Mouse (Mus musculus) lung, postnatal 0 days (tissue): ENCODE data around the gene Raver2. TPM values are rescaled to one million over a fixed set of nuclear protein-coding genes. Genes with fewer than 3 reads are reported as not detected.

ENCODE experiments used
- ATAC-seq: fragments of 200-750 bp; cut with Nextera tagmentation; 2 replicates; pipeline ENCODE4 v1.8.0; 2017; ENCODE audit warnings: moderate library complexity
- DNase-seq: peaks from one replicate; pipeline ENCODE4 v3.0.0-alpha.2; 2016; ENCODE audit warnings: low spot score
- H3K27ac ChIP-seq: fragments of 300-500 bp; sonication (generic); 2 replicates; pipeline ENCODE4 v1.5.1; 2014; ENCODE audit warnings: antibody characterized with exemption, mild to moderate bottlenecking, low read length, mixed read lengths
- H3K27me3 ChIP-seq: fragments of 300-500 bp; sonication (generic); replicated peaks from 2 replicates; pipeline ENCODE4 v1.6.1; 2014; ENCODE audit warnings: low read length, mixed read lengths; ENCODE audit not compliant: insufficient read depth
- H3K36me3 ChIP-seq: fragments of 300-500 bp; sonication (generic); 2 replicates; pipeline ENCODE4 v1.6.1; 2014; ENCODE audit warnings: low read length, mixed read lengths; ENCODE audit not compliant: insufficient read depth
- H3K4me1 ChIP-seq: fragments of 300-500 bp; sonication (generic); 2 replicates; pipeline ENCODE4 v1.6.1; 2014; ENCODE audit warnings: antibody characterized with exemption, low read depth, low read length, mixed read lengths; ENCODE audit not compliant: insufficient read depth
- H3K4me2 ChIP-seq: fragments of 300-500 bp; sonication (generic); replicated peaks from 2 replicates; pipeline ENCODE4 v1.6.1; 2014; ENCODE audit warnings: low read depth, mild to moderate bottlenecking, low read length, moderate library complexity, mixed read lengths
- H3K4me3 ChIP-seq: fragments of 300-500 bp; sonication (generic); 2 replicates; pipeline ENCODE4 v1.5.1; 2014; ENCODE audit warnings: low read depth, low read length
- H3K9ac ChIP-seq: fragments of 300-500 bp; sonication (generic); replicated peaks from 2 replicates; pipeline ENCODE4 v1.6.1; 2014; ENCODE audit warnings: low read depth, mild to moderate bottlenecking
- H3K9me3 ChIP-seq: fragments of 300-500 bp; sonication (generic); 2 replicates; pipeline ENCODE4 v1.6.1; 2016; ENCODE audit warnings: low read length, mixed read lengths
- CTCF ChIP-seq: IDR thresholded peaks from 2 replicates; pipeline ENCODE4 v1.5.1; 2016; ENCODE audit warnings: antibody characterized with exemption, mild to moderate bottlenecking
- EP300 ChIP-seq: IDR thresholded peaks from 2 replicates; pipeline ENCODE4 v1.6.1; 2016; ENCODE audit warnings: antibody characterized with exemption, mild to moderate bottlenecking, control low read depth
- WGBS: fragments of 180-500 bp; shearing (Covaris S2); extraction: QIAGEN DNeasy Blood & Tissue Kit; methylation state at CpG from one replicate; pipeline ENCODE4 v1.1.7; 2014; 5-methylcytosine and 5-hydroxymethylcytosine counted together
- polyA plus RNA-seq: library from polyadenylated mRNA; unstranded; fragments of >200 nt; fragmentation: Nextera tagmentation; extraction: Ambion mirVana; gene quantifications from 2 replicates; pipeline ENCODE4 v1.2.1, GENCODE M21; 2015

The Raver2 gene
- polyA plus RNA-seq, 1 experiment from 2014 or later: 13.0 TPM

GRCm38 (mm10) chr4:101174916-101175625, 106.3 kb downstream of the Raver2 start:
- Histone ChIP-seq H3K4me3 (no peak overlapping the region), H3K36me3 (peaks cover 47% of the 10 kb centered on the region), H3K27ac (no peak overlapping the region), H3K9ac (no peak overlapping the region), H3K9me3 (no peaks in the 10 kb centered on the region), H3K27me3 (no peaks in the 10 kb centered on the region), H3K4me1 (no peaks in the 10 kb centered on the region), H3K4me2 (no peak overlapping the region)
- ATAC-seq: no peak
- TF ChIP-seq EP300 (no peak), CTCF (no peak)
- no peak for DNase-seq
- 76% methylated on average over 10 of the region's 10 CpGs for whole genome bisulfite sequencing

GRCm38 (mm10) chr4:101176123-101176522, 107.3 kb downstream of the Raver2 start:
- H3K9ac ChIP-seq: no peak overlapping the region
- ATAC-seq: no peak
- H3K4me1 ChIP-seq: no peaks in the 10 kb centered on the region
- no peaks in the 10 kb centered on the region for H3K9me3 ChIP-seq
- WGBS: 63% methylated on average over 6 of the region's 6 CpGs
- TF ChIP-seq CTCF (no peak), EP300 (no peak)
- H3K27ac ChIP-seq: no peak overlapping the region
- no peak for DNase-seq
- no peak overlapping the region for H3K4me2 ChIP-seq
- H3K4me3 ChIP-seq: no peak overlapping the region
- peaks cover 44% of the 10 kb centered on the region for H3K36me3 ChIP-seq
- H3K27me3 ChIP-seq: no peaks in the 10 kb centered on the region

- peaks cover 40% of the 10 kb centered on the region for H3K36me3 ChIP-seq
- no peaks in the 10 kb centered on the region for H3K9me3 ChIP-seq
- DNase-seq: no peak
- WGBS: 61% methylated on average over 3 of the region's 3 CpGs
- H3K4me2 ChIP-seq: no peak overlapping the region
- no peaks in the 10 kb centered on the region for H3K27me3 ChIP-seq
- H3K9ac ChIP-seq: no peak overlapping the region
- no peaks in the 10 kb centered on the region for H3K4me1 ChIP-seq
- no peak overlapping the region for H3K27ac ChIP-seq
- TF ChIP-seq CTCF (no peak), EP300 (no peak)
- no peak for ATAC-seq
- H3K4me3 ChIP-seq: no peak overlapping the region
Measured at GRCm38 (mm10) chr4:101177796-101178195, 109.0 kb downstream of the Raver2 start.

GRCm38 (mm10) chr4:101179076-101179475, 110.3 kb downstream of the Raver2 start:
- Histone ChIP-seq H3K4me2 (no peak overlapping the region), H3K9ac (no peak overlapping the region), H3K9me3 (no peaks in the 10 kb centered on the region), H3K27ac (no peak overlapping the region), H3K27me3 (no peaks in the 10 kb centered on the region), H3K4me1 (no peaks in the 10 kb centered on the region), H3K36me3 (peaks cover 36% of the 10 kb centered on the region), H3K4me3 (no peak overlapping the region)
- DNase-seq: no peak
- ATAC-seq: no peak
- WGBS: 65% methylated on average over 5 of the region's 5 CpGs
- no peak for TF ChIP-seq EP300
- no peak for TF ChIP-seq CTCF

- Histone ChIP-seq H3K27me3 (no peaks in the 10 kb centered on the region), H3K27ac (no peak overlapping the region), H3K9me3 (no peaks in the 10 kb centered on the region), H3K4me3 (no peak overlapping the region), H3K36me3 (peaks cover 32% of the 10 kb centered on the region), H3K9ac (no peak overlapping the region), H3K4me2 (no peak overlapping the region), H3K4me1 (no peaks in the 10 kb centered on the region)
- DNase-seq (no peak), ATAC-seq (no peak)
- 67% methylated on average over 6 of the region's 6 CpGs for WGBS
- TF ChIP-seq CTCF (no peak), EP300 (no peak)
Measured at GRCm38 (mm10) chr4:101179836-101180235, 111.1 kb downstream of the Raver2 start.

- no peak for ATAC-seq
- no peak overlapping the region for H3K27ac ChIP-seq
- no peaks in the 10 kb centered on the region for H3K27me3 ChIP-seq
- H3K4me1 ChIP-seq: no peaks in the 10 kb centered on the region
- no peak overlapping the region for H3K4me3 ChIP-seq
- TF ChIP-seq EP300: no peak
- H3K9ac ChIP-seq: no peak overlapping the region
- H3K36me3 ChIP-seq: peaks cover 28% of the 10 kb centered on the region; the same call in 1 of the 2 replicates
- no peaks in the 10 kb centered on the region for H3K9me3 ChIP-seq
- no peak for DNase-seq
- WGBS: 74% methylated on average over 5 of the region's 5 CpGs
- no peak overlapping the region for H3K4me2 ChIP-seq
Measured at GRCm38 (mm10) chr4:101180681-101181080, 111.9 kb downstream of the Raver2 start.
